Mouse (Mus musculus) C2C12 (cell line): ENCODE results near the gene Sptbn2.

Source experiments
- CEBPB ChIP-seq: IDR thresholded peaks from one replicate; pipeline ENCODE4 v1.6.1; 2011; ENCODE audit warnings: low read depth, mild to moderate bottlenecking, control low read depth, moderate library complexity
- CTCF ChIP-seq: IDR thresholded peaks from one replicate; pipeline ENCODE4 v1.5.1; 2011; ENCODE audit not compliant: control insufficient read depth, insufficient read depth, insufficient read length
- FOSL1 ChIP-seq: IDR thresholded peaks from one replicate; pipeline ENCODE4 v1.8.0; 2011; ENCODE audit warnings: mild to moderate bottlenecking, low read length; ENCODE audit not compliant: poor library complexity, insufficient read depth, severe bottlenecking
- MAX ChIP-seq: IDR thresholded peaks from one replicate; pipeline ENCODE4 v1.6.1; 2011; ENCODE audit warnings: mild to moderate bottlenecking, control low read depth
- USF1 ChIP-seq: IDR thresholded peaks from one replicate; pipeline ENCODE4 v1.6.1; 2011; ENCODE audit warnings: low read depth, mild to moderate bottlenecking, control low read depth, moderate library complexity

DNA sequence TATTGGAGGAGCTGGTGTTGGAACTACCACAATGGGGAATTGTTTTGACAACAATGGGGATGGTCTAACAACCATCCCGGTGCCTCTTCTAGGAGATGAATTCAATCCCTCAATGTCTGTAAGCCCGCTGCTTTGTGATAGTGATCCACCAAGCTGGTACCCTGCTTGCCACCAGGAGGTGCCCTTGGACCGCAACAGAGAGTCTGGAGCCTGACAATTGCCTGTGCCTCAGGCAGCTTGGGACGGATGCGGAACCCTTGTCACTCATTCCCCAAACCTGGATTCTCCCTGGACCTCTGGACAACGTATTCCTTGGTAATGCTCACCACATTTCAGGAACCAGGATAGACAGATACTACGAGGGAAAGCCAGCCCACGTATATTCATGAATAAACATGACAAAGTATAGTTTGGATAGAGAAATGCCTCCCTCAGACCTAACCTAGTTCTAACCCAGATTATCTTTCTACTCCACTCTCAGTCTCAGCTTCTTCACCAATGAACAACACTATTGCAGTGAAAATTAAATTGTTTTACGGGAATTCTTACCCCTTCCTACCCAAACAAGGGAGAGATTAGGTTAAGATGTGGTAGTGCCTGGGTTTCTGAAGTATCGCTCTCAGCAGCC, 44.7 kb downstream of the Sptbn2 start:
- TF ChIP-seq CTCF: peak; percentile 78
- TF ChIP-seq MAX: peak; percentile 18
- TF ChIP-seq USF1: no peak
- no peak for TF ChIP-seq CEBPB
- no peak for TF ChIP-seq FOSL1
